Mouse (Mus musculus) cerebellum, adult 11-12 months (tissue): ENCODE data around the gene Cyp2c69.
"Not testable (repeated sequence)": the region's sequence is repeated elsewhere in the genome, so short reads cannot be mapped to it uniquely, and the experiment has no call there.

Experiments used
- DNase-seq: peaks from one replicate; pipeline ENCODE4 v3.0.0; 2022

Cyp2c69 gene

GRCm38 (mm10) chr19:39886699-39887098, at the start of gene Cyp2c69:
Cyp2c69 (minus strand) TSS chr19:39886799.
- DNase-seq: not testable (repeated sequence)

DNA sequence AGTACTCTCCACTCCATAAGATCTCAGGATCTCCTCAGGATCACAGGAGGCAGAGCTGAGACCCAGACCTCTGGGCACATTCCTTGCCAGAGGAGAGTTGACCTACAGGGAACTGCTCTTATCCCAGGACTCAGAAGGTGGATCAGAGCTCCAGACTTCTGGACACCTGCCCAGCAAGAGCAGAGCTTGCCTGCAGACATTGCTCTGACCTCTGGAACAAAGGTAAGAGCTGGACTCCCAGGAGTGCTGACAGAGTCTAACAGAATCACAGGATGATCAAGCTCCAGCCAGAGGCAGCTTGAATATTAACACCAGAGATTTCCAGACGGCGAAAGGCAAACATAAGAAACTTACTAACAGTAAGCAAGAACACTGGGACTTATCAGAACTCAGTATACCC, 48.8 kb upstream of the Cyp2c69 start:
- DNase-seq: no peak

DNA sequence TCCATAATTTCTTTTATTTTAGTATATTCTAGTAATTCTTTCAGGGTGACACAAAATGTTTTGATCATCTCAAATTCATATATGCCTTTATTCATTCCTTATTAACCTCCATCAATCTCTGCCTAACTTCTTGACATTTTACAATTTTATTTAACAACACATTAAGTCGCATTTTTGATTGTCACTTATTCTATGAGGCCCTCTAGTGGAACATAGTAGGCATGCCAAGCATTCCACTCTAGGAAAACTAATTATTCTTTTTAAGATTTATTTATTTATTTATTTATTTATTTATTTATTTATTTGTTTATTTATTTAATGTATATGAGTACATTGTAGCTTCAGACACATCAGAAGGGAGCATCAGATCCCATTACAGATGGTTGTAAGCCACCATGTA, 43.4 kb upstream of the Cyp2c69 start:
- DNase-seq: no peak

- DNase-seq: no peak
These were observed 15.1 kb upstream of the Cyp2c69 start for GRCm38 (mm10) chr19:39901656-39902055.

- not testable (repeated sequence) for DNase-seq
These were observed 3.5 kb upstream of the Cyp2c69 start for GRCm38 (mm10) chr19:39890079-39890478.

- no peak for DNase-seq
These were observed 20.5 kb downstream of the Cyp2c69 start for GRCm38 (mm10) chr19:39866133-39866532.

GRCm38 (mm10) chr19:39820931-39821330, 65.7 kb downstream of the Cyp2c69 start:
- DNase-seq: not testable (repeated sequence)

GRCm38 (mm10) chr19:39816400-39816799, 70.2 kb downstream of the Cyp2c69 start:
- DNase-seq: not testable (repeated sequence)

- not testable (repeated sequence) for DNase-seq
These were observed 70.6 kb downstream of the Cyp2c69 start for GRCm38 (mm10) chr19:39815991-39816390.

DNA sequence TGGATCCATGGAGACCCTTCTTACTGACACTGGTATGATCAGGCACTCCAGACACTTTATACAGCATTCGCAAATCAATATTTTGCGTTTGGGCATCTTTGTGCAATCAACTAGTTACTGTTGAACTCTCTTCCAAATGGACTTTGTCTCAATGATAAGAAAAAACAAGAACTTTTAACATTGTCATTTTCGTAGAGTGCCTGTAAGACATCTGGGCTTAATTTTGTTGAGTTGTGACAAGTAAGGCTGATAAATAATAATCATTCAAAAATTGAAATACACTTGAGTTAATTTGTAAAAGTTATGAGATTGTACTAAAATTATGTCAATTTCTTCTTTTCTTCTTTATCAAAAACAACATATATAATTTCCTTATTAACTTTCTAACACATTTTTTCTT, 73.9 kb downstream of the Cyp2c69 start, which contains the start of gene Cyp2c40:
TSS of gene Cyp2c40 (minus strand) at position 101 of the 400 bp plus-strand sequence.
- not testable (repeated sequence) for DNase-seq
